Mouse (Mus musculus) liver, embryonic 14.5 days (tissue): Measurements from ENCODE around the gene Ndufb2.

ENCODE experiments used
- CTCF ChIP-seq: IDR thresholded peaks from 2 replicates; pipeline ENCODE4 v1.5.1; 2016; ENCODE audit warnings: antibody characterized with exemption, low read depth, control low read depth
- EP300 ChIP-seq: IDR thresholded peaks from 2 replicates; pipeline ENCODE4 v1.6.1; 2016; ENCODE audit warnings: antibody characterized with exemption, low read depth

DNA sequence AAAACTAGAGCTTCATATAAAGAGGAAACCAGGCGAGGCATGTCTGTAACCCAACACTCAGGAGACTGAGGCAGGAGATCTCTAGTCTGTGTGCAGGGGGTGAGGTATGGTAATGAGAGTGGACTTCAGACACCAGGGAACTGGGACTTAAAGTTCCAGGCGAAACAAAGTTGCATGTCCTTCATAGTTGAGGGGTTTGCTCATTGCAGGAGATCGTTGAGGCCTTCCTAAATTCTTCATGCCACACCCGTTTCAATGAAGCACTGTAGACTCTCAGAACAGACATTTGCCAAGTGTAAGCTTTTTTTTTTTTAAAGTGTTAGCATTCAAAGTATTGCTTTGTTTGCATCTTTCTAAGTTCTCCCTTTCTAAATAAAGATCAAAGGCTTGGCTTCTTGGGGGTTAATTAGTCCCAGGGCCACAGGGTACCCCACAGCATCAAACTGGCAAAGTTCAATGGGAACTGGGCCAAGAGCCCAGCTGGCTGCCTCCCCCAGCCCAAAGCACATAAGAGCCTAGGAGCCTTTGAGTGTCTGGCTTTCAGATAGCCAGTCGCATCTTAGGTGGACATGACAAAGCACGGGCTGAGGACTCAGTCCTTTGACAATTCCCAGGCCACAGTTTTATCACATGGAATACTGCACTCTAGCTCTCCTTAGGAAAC is 33.0 kb upstream of the Ndufb2 start:
- TF ChIP-seq CTCF (no peak), EP300 (no peak)
